Mouse (Mus musculus) liver, postnatal 0 days (tissue): ENCODE measurements at regions not wholly inside any gene's neighbourhood (a gene's known extent, or its start where the extent isn't known, plus 50 kb on each side); places are given as distances from the start of the nearest gene placed in this dataset.

Experiments used
- ATAC-seq: fragments of 200-750 bp; cut with Nextera tagmentation; 2 replicates; pipeline ENCODE4 v1.8.0; 2017; ENCODE audit warnings: mild to moderate bottlenecking, moderate library complexity
- DNase-seq: peaks from one replicate; pipeline ENCODE4 v3.0.0-alpha.2; 2016
- H3K27ac ChIP-seq: fragments of 300-500 bp; sonication (generic); 2 replicates; pipeline ENCODE4 v1.5.1; 2014; ENCODE audit warnings: antibody characterized with exemption, moderate library complexity, mild to moderate bottlenecking, low read depth
- H3K27me3 ChIP-seq: fragments of 300-500 bp; sonication (generic); 2 replicates; pipeline ENCODE4 v1.6.1; 2014; ENCODE audit warnings: low read length, control low read depth, mixed read lengths; ENCODE audit not compliant: insufficient read depth
- H3K36me3 ChIP-seq: fragments of 300-500 bp; sonication (generic); replicated peaks from 2 replicates; pipeline ENCODE4 v1.6.1; 2014; ENCODE audit warnings: mild to moderate bottlenecking, control low read depth, low read length, moderate library complexity, mixed read lengths; ENCODE audit not compliant: insufficient read depth
- H3K4me1 ChIP-seq: fragments of 300-500 bp; sonication (generic); 2 replicates; pipeline ENCODE4 v1.6.1; 2014; ENCODE audit warnings: antibody characterized with exemption, mild to moderate bottlenecking, control low read depth; ENCODE audit not compliant: insufficient read depth
- H3K4me2 ChIP-seq: fragments of 300-500 bp; sonication (generic); 2 replicates; pipeline ENCODE4 v1.6.1; 2014; ENCODE audit warnings: low read depth, mild to moderate bottlenecking, low read length, moderate library complexity, mixed read lengths
- H3K4me3 ChIP-seq: fragments of 300-500 bp; sonication (generic); 2 replicates; pipeline ENCODE4 v1.5.1; 2014; ENCODE audit warnings: low read depth, low read length
- H3K9ac ChIP-seq: fragments of 300-500 bp; sonication (generic); replicated peaks from 2 replicates; pipeline ENCODE4 v1.6.1; 2014; ENCODE audit warnings: mild to moderate bottlenecking, moderate library complexity
- H3K9me3 ChIP-seq: fragments of 300-500 bp; sonication (generic); 2 replicates; pipeline ENCODE4 v1.6.1; 2016; ENCODE audit warnings: mild to moderate bottlenecking, control low read depth, low read length, mixed read lengths
- CTCF ChIP-seq: sonication (generic); IDR thresholded peaks from 2 replicates; pipeline ENCODE4 v1.5.1; 2016; ENCODE audit warnings: antibody characterized with exemption, low read depth
- EP300 ChIP-seq: IDR thresholded peaks from 2 replicates; pipeline ENCODE4 v1.6.1; 2016; ENCODE audit warnings: antibody characterized with exemption, low read depth, mild to moderate bottlenecking
- WGBS: fragments of 180-500 bp; shearing (Covaris S2); extraction: QIAGEN DNeasy Blood & Tissue Kit; methylation state at CpG from one replicate; pipeline ENCODE4 v1.1.7; 2014; ENCODE audit not compliant: insufficient replicate concordance; 5-methylcytosine and 5-hydroxymethylcytosine counted together

DNA sequence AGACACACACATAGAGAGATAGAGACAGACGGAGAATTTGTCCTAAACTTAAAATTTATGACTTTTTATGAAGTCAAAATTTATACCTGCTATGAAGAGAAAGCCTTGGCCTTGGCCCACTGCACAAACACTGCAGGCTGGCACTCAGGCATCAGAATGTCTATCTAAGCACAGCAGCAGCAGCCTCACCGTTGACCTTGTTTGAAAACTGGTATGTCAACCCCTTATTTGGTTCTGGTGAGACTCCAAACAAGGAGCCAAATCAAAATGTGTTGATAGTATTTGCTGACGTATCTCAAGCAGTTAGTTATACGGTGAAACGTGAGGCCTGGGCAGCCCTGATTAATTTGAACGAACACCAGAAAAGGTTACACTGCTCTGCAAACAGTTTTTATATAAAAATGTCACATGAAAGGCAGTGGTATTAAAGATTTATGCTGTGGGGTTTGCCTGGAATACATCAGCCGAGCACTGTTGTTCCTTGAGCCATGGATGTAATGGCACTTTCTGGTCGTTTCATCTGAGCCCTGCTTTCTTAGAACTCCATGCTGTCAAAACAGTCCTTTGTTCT, 97.1 kb upstream of the Gm9747 start:
- ATAC-seq = no peak
- DNase-seq = no peak
- WGBS = 59% methylated on average over 8 of the region's 8 CpGs

DNA sequence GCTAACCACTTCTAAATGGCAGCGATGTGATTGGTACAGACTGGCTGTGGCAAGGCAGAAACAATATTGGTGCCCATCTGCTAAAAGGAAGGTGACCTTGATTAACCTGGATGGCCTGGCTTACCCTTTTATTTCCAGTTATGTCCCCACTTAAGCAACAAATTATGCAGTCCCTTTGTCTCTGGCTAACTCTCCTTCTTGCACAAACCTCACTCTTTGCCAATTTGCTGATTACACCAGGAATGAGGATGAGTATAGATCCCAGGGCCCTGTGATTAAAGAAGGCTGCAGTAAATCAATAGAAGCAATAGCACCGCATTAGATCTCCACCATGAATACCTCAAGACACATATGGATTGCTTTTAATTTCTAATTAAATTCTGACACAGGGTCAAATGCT, 87.7 kb upstream of the Gm9747 start:
- Histone ChIP-seq H3K4me1 (no peaks in the 10 kb centered on the region), H3K27ac (no peak overlapping the region), H3K27me3 (no peaks in the 10 kb centered on the region), H3K36me3 (no peaks in the 10 kb centered on the region), H3K4me3 (no peak overlapping the region), H3K9ac (no peak overlapping the region), H3K4me2 (no peak overlapping the region), H3K9me3 (no peaks in the 10 kb centered on the region)
- 74% methylated on average over 2 of the region's 2 CpGs for WGBS
- no peak for DNase-seq
- TF ChIP-seq CTCF = no peak
- no peak for ATAC-seq

More for the DNA sequence above, 97.1 kb upstream of the Gm9747 start:
- Histone ChIP-seq H3K36me3 (no peaks in the 10 kb centered on the region), H3K9me3 (no peaks in the 10 kb centered on the region), H3K4me1 (no peaks in the 10 kb centered on the region), H3K9ac (no peak overlapping the region), H3K27me3 (no peaks in the 10 kb centered on the region), H3K4me3 (no peak overlapping the region), H3K4me2 (no peak overlapping the region), H3K27ac (no peak overlapping the region)
- no peak for TF ChIP-seq CTCF
- TF ChIP-seq EP300 = no peak

DNA sequence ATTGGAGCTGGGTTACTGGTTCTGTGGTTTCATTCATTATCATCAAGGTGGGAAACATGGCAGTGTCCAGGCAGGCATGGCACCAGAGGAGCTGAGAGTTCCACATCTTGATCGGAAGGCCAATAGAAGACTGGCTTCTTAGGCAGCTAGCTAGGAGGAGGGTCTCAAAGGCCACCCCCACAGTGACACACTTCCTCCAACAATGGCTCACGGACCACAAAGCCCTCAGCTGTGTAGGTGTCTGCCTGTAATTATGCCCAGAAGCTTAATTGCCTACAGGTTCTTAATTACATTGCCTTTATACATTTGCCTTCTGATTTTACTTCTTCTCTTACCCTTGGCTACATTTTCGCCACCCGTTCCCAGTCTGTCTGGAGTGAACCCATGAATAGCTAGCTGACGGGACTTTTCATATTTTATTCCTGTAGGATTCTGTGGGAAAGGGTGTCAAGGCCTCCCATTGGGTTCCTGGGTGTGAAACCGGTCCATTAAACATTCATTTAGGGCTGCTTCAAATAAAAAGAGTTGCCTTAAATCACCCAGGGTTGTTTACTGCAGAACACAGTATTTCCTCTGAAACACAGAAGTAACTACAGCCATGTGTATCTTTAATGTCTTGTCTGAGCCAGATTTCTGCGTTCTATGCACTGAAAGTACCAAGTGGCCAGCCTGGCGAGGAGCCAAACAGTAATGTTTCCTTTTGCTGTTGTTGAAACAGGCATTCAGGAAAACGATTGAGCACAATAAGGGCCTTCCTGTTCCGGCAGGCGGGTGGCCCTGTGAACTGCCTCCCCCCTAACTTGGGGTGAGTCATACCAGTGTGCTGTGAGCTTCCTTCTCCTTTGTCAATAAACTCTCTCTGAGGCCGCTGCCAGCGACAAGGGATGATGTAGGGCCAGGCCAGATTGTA, 82.4 kb upstream of the Gm9747 start:
- Histone ChIP-seq H3K4me3 (no peak overlapping the region), H3K4me2 (no peak overlapping the region), H3K9ac (no peak overlapping the region), H3K27ac (no peak overlapping the region), H3K36me3 (no peaks in the 10 kb centered on the region), H3K27me3 (no peaks in the 10 kb centered on the region), H3K4me1 (no peaks in the 10 kb centered on the region), H3K9me3 (no peaks in the 10 kb centered on the region)
- WGBS = 35% methylated on average over 13 of the region's 13 CpGs
- DNase-seq (peak; percentile 32), ATAC-seq (peak; percentile 43; the same call in 1 of the 2 replicates)
- TF ChIP-seq EP300 (no peak), CTCF (no peak)

DNA sequence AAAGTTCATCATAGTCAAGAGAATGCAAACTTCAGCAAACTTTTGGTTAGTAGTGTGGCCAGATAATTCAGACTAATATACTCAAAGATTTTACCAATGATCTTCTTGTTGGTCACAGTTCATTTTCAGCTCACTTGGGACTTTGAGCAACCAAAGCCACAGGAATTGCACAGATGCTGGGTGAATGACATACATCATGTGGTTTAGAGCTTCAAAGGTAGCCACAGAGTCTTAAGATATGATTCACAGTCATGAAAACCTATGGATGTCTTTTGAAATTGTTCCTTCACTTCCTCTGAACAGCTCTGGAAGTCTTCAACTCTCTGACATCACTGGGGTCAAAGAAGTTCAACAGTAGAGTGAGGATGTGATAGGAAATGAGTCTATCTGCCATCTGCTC, 77.0 kb upstream of the Gm9747 start:
- Histone ChIP-seq H3K9me3 (no peaks in the 10 kb centered on the region), H3K4me2 (no peak overlapping the region), H3K9ac (no peak overlapping the region), H3K4me3 (no peak overlapping the region), H3K4me1 (no peaks in the 10 kb centered on the region), H3K27me3 (no peaks in the 10 kb centered on the region), H3K27ac (no peak overlapping the region), H3K36me3 (no peaks in the 10 kb centered on the region)
- TF ChIP-seq EP300 = no peak
- TF ChIP-seq CTCF = no peak
- ATAC-seq = no peak
- DNase-seq = no peak

DNA sequence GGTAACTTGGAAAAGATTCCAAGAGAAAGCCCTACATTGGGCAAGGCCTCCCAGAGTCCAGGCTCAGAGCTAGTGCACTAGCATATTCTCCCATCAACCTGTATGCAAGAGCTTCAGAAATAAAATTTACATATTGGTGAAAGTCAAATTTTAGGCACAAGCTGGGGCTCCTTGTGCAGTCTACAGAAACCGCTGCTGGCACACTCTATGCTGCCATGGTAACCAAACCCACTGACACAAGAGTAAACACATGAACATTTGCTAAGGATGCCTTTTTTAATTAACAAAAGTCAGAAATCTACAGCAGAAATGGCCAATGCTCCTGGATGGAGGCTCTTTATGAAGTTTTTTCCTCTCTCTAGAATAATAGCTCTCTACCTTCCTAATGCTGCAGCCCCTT, 75.9 kb upstream of the Gm9747 start:
- H3K36me3 ChIP-seq = no peaks in the 10 kb centered on the region
- H3K4me1 ChIP-seq = no peaks in the 10 kb centered on the region
- H3K4me2 ChIP-seq = no peak overlapping the region
- ATAC-seq = no peak
- DNase-seq = no peak
- H3K9ac ChIP-seq = no peak overlapping the region
- TF ChIP-seq CTCF = no peak
- TF ChIP-seq EP300 = no peak
- no peaks in the 10 kb centered on the region for H3K9me3 ChIP-seq
- no peaks in the 10 kb centered on the region for H3K27me3 ChIP-seq
- H3K27ac ChIP-seq = no peak overlapping the region
- no peak overlapping the region for H3K4me3 ChIP-seq
- WGBS = 67% methylated on average over 1 of the region's 1 CpGs

DNA sequence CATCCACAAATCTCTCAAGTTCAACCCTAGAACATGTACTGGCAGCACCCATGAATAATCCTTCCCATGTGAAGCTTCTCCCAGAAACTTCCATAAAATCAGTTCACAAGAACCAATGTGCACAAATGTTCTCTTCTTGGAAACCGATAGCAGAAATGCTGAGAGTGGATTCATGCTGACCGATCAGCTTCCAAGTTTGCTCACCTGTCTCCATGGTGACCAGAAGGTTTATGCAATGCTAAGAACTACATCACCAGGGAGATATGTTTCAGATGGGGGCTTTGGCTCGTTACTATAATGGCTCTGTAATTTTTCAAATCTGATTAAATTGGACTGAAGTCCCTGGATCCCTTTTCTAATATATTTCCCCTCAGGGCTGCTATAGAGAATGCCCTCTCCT, 74.4 kb upstream of the Gm9747 start:
- Histone ChIP-seq H3K9me3 (no peaks in the 10 kb centered on the region), H3K4me2 (no peak overlapping the region), H3K36me3 (no peaks in the 10 kb centered on the region), H3K9ac (no peak overlapping the region), H3K27me3 (no peaks in the 10 kb centered on the region), H3K27ac (no peak overlapping the region), H3K4me3 (no peak overlapping the region), H3K4me1 (no peaks in the 10 kb centered on the region)
- WGBS = 49% methylated on average over 3 of the region's 3 CpGs
- no peak for DNase-seq
- TF ChIP-seq CTCF = no peak
- TF ChIP-seq EP300 = no peak
- ATAC-seq = no peak
